In genomic region chr17:15192840-15193239, GRCm38 (mm10) we compare ENCODE assay signal across 11 mouse cellular contexts.
A peak's percentile ranks its signal among the peaks of the same experiment; 100 is the strongest.
DNase-seq lines count a peak whose midpoint lies in the region; ATAC-seq and TF ChIP-seq lines count a peak whose summit lies in the region.
"Had no signal": no experiment of that assay in that cellular context is flagged by ENCODE, and none has a peak within 500 bp of the region (broad histone marks: within the 10 kb centered on the region; RNA-seq: fewer than 3 reads in every experiment).

No protein-coding gene starts in this region.

- H3K4me2 ChIP-seq in lung, postnatal 0 days (replicated peaks; ENCODE audit: low read depth, low read length), result no peak overlapping the region
- H3K4me2 ChIP-seq: neural tube, embryonic 13.5 days had no signal

- 69% methylated on average over 7 of the region's 7 CpGs for WGBS in heart, embryonic 10.5 days
- 31% methylated on average over 7 of the region's 7 CpGs for WGBS in heart, adult 2 months
- WGBS in lung, postnatal 0 days, result 17% methylated on average over 7 of the region's 7 CpGs

- H3K79me2 ChIP-seq in heart, adult 2 months (replicated peaks; ENCODE audit: control insufficient read depth, insufficient read depth, low read length), result no peaks in the 10 kb centered on the region

- peak; percentile 98 for DNase-seq in heart, adult 11 months
- DNase-seq in heart, embryonic 10.5 days (ENCODE audit: low spot score), result no peak
- peak; percentile 32 to 62 for DNase-seq in heart, adult 2 months
- DNase-seq in lung, postnatal 0 days (ENCODE audit: low spot score), result peak; percentile 90
- no peak for DNase-seq in layer of hippocampus, adult 11-12 months (ENCODE audit: low spot score)
- DNase-seq in spleen, postnatal 4 days (ENCODE audit: low spot score in 2 of 2), result no peak
- DNase-seq in cerebellum, adult 9-11 months, result no peak

- TF ChIP-seq CTCF in heart, adult 2 months (IDR thresholded peaks at IDR 0.05), result no peak
- TF ChIP-seq CTCF in lung, postnatal 0 days (IDR thresholded peaks at IDR 0.05), result no peak

- ATAC-seq in hematopoietic stem cell, adult 5-6 weeks (replicated peaks in 1 of 2; ENCODE audit: insufficient read depth in 1 of 2, low FRiP score in 2 of 2, low TSS enrichment in 1 of 2, low read depth in 1 of 2, poor library complexity in 2 of 2, severe bottlenecking in 2 of 2), result peak; percentile 17 to 59; a peak in 2 of 4 replicates
- ATAC-seq in lung, postnatal 0 days, result peak; percentile 95

- no peak overlapping the region for H3K4me3 ChIP-seq in heart, embryonic 10.5 days
- no peak overlapping the region for H3K4me3 ChIP-seq in heart, adult 2 months
- H3K4me3 ChIP-seq in lung, postnatal 0 days (ENCODE audit: low read depth, low read length), result no peak overlapping the region
- H3K4me3 ChIP-seq: neural tube, embryonic 13.5 days had no signal

- H3K4me1 ChIP-seq in heart, embryonic 10.5 days, result peaks cover 16% of the 10 kb centered on the region
- H3K4me1 ChIP-seq in heart, adult 2 months (ENCODE audit: control insufficient read depth, insufficient read depth, low read length), result peaks cover 2% of the 10 kb centered on the region
- peaks cover 14% of the 10 kb centered on the region; the same call in 1 of the 2 replicates for H3K4me1 ChIP-seq in lung, postnatal 0 days (ENCODE audit: insufficient read depth, low read depth, low read length)

- no peak overlapping the region for H3K27ac ChIP-seq in heart, embryonic 10.5 days
- no peak overlapping the region for H3K27ac ChIP-seq in heart, adult 2 months
- H3K27ac ChIP-seq in lung, postnatal 0 days (ENCODE audit: low read length), result peak overlapping the region; percentile 38; the same call in 1 of the 2 replicates
- H3K27ac ChIP-seq: macrophage; neural tube, embryonic 13.5 days had no signal

- 0 out of 2 replicates have a peak, but pooled peaks cover 2% of the 10 kb centered on the region for H3K27me3 ChIP-seq in heart, embryonic 10.5 days (ENCODE audit: insufficient read depth, poor library complexity, severe bottlenecking)
- no peaks in the 10 kb centered on the region for H3K27me3 ChIP-seq in heart, adult 2 months (ENCODE audit: control insufficient read depth, insufficient read depth, low read length)
- no peaks in the 10 kb centered on the region for H3K27me3 ChIP-seq in lung, postnatal 0 days (replicated peaks; ENCODE audit: insufficient read depth, low read length)
- H3K27me3 ChIP-seq: CH12.LX had no signal

- no peak for TF ChIP-seq POLR2A in heart, adult 2 months (IDR thresholded peaks at IDR 0.05; ENCODE audit: insufficient read depth, low read depth, low read length)

- no peak overlapping the region for H3K9ac ChIP-seq in heart, adult 2 months (ENCODE audit: low read depth, low read length)
- no peak overlapping the region for H3K9ac ChIP-seq in lung, postnatal 0 days (replicated peaks; ENCODE audit: low read depth)
- H3K9ac ChIP-seq: neural tube, embryonic 13.5 days had no signal

- no peaks in the 10 kb centered on the region for H3K9me3 ChIP-seq in heart, embryonic 10.5 days
- H3K9me3 ChIP-seq in lung, postnatal 0 days (ENCODE audit: low read length), result no peaks in the 10 kb centered on the region
- H3K9me3 ChIP-seq: neural tube, embryonic 13.5 days had no signal

- intact Hi-C loops in heart, adult 2 months (cut with DNase I), result loop anchor here (2.0 to 5.0 kb wide), 2 partner anchors 126 to 184 kb away; partner anchors contain the start of gene Dll1

- no peaks in the 10 kb centered on the region for H3K36me3 ChIP-seq in heart, embryonic 10.5 days
- no peaks in the 10 kb centered on the region for H3K36me3 ChIP-seq in heart, adult 2 months (ENCODE audit: control insufficient read depth, insufficient read depth, low read length)
- no peaks in the 10 kb centered on the region for H3K36me3 ChIP-seq in lung, postnatal 0 days (ENCODE audit: insufficient read depth, low read length)
- H3K36me3 ChIP-seq: neural tube, embryonic 13.5 days had no signal

- TF ChIP-seq EP300 in heart, adult 2 months (IDR thresholded peaks at IDR 0.05; ENCODE audit: insufficient read depth, low read depth, low read length), result no peak
- TF ChIP-seq EP300 in lung, postnatal 0 days (IDR thresholded peaks at IDR 0.05), result peak; percentile 65

Comparison
In these comparisons a context has a peak if more than half of its experiments do, and no peak if none do; other contexts are left out.
1. DNase-seq: peak in heart, adult 11 months (single experiment), heart, adult 2 months (2 of 2) and lung, postnatal 0 days (single experiment); none in heart, embryonic 10.5 days (single experiment), layer of hippocampus, adult 11-12 months (single experiment), spleen, postnatal 4 days (0 of 2) and cerebellum, adult 9-11 months (single experiment).